Mouse (Mus musculus) limb, embryonic 13.5 days (tissue): ENCODE data around the gene Gale. TPM values are rescaled to one million over a fixed set of nuclear protein-coding genes. Genes with fewer than 3 reads are reported as not detected.
A peak's percentile ranks its signal among the peaks of the same experiment; 100 is the strongest.
"Not testable (repeated sequence)": the region's sequence is repeated elsewhere in the genome, so short reads cannot be mapped to it uniquely, and the experiment has no call there.

ENCODE experiments used
- ATAC-seq: fragments of 200-750 bp; cut with Nextera tagmentation; 2 replicates; pipeline ENCODE4 v1.8.0; 2017; ENCODE audit warnings: low read depth, moderate number of reproducible peaks, moderate TSS enrichment; ENCODE audit not compliant: low FRiP score
- H3K27ac ChIP-seq: fragments of 300-500 bp; sonication (generic); 2 replicates; pipeline ENCODE4 v1.5.1; 2015; ENCODE audit warnings: inconsistent platforms, mild to moderate bottlenecking, moderate library complexity
- H3K27me3 ChIP-seq: fragments of 300-500 bp; sonication (generic); 2 replicates; pipeline ENCODE4 v1.6.1; 2015; ENCODE audit warnings: mild to moderate bottlenecking, inconsistent platforms
- H3K36me3 ChIP-seq: fragments of 300-500 bp; sonication (generic); 2 replicates; pipeline ENCODE4 v1.6.1; 2015; ENCODE audit warnings: inconsistent platforms, mild to moderate bottlenecking, moderate library complexity
- H3K4me1 ChIP-seq: fragments of 300-500 bp; sonication (generic); 2 replicates; pipeline ENCODE4 v1.6.1; 2015; ENCODE audit warnings: inconsistent platforms
- H3K4me2 ChIP-seq: fragments of 300-500 bp; sonication (generic); replicated peaks from 2 replicates; pipeline ENCODE4 v1.6.1; 2015; ENCODE audit warnings: inconsistent platforms, mild to moderate bottlenecking, moderate library complexity
- H3K4me3 ChIP-seq: fragments of 300-500 bp; sonication (generic); 2 replicates; pipeline ENCODE4 v1.5.1; 2015; ENCODE audit warnings: moderate library complexity, mild to moderate bottlenecking, inconsistent platforms
- H3K9ac ChIP-seq: fragments of 300-500 bp; sonication (generic); 2 replicates; pipeline ENCODE4 v1.6.1; 2015; ENCODE audit warnings: mild to moderate bottlenecking, inconsistent platforms
- H3K9me3 ChIP-seq: fragments of 300-500 bp; sonication (generic); 2 replicates; pipeline ENCODE4 v1.6.1; 2016; ENCODE audit warnings: inconsistent platforms
- WGBS: fragments of 180-500 bp; shearing (Covaris S2); methylation state at CpG from one replicate; pipeline ENCODE4 v1.1.7; 2015; 5-methylcytosine and 5-hydroxymethylcytosine counted together
- polyA plus RNA-seq: library from polyadenylated mRNA; unstranded; fragments of >200 nt; fragmentation: Nextera tagmentation; extraction: Ambion mirVana; gene quantifications from 2 replicates; pipeline ENCODE4 v1.2.1, GENCODE M21; 2015

Gale gene
- polyA plus RNA-seq, 1 experiment from 2014 or later = 51.9 TPM

DNA sequence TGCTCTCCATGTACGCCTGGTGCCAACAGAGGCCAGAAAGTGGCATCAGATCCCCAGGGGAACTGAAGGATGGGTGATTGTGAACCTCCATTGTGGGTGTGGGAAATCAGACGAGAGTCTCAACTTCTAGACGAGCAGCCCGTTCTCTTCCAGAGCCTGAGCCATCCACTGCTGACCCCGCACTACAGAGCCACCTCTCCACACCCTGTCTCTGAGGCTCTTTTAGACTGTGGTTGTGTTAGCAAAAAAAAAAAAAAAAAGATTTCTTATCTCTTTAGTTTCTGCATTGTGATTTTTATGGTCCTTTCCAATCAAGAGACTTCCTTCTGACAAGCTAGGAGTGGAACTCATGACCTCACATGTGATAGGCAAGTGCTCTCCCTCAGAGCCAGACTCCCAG, 34.1 kb upstream of the Gale start:
- 93% methylated on average over 5 of the region's 5 CpGs for WGBS
- no peaks in the 10 kb centered on the region for H3K9me3 ChIP-seq
- peaks cover 55% of the 10 kb centered on the region for H3K36me3 ChIP-seq
- H3K27ac ChIP-seq = no peak overlapping the region
- H3K4me1 ChIP-seq = no peaks in the 10 kb centered on the region
- no peak overlapping the region for H3K9ac ChIP-seq
- ATAC-seq = no peak
- H3K27me3 ChIP-seq = no peaks in the 10 kb centered on the region
- H3K4me3 ChIP-seq = no peak overlapping the region
- no peak overlapping the region for H3K4me2 ChIP-seq

DNA sequence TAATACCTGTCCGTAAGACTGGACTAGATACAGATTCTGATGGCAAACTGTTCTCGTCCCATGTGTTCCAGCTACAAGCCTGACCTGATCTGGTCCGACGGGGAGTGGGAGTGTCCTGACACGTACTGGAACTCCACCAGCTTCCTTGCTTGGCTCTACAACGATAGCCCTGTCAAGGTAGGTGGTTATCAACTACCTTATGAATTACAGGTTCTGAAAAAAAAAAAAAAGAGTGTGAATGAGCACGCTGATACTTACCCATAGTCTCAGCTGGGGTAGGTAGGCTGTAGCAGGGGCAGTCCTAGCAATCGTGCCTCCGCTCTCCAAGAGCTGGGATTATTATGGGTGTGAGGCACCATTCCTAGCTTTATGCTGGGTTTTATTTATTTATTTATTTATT, 33.7 kb upstream of the Gale start:
- H3K4me3 ChIP-seq = no peak overlapping the region
- ATAC-seq = no peak
- H3K9me3 ChIP-seq = no peaks in the 10 kb centered on the region
- WGBS = 91% methylated on average over 9 of the region's 9 CpGs
- no peak overlapping the region for H3K27ac ChIP-seq
- H3K4me1 ChIP-seq = no peaks in the 10 kb centered on the region
- no peaks in the 10 kb centered on the region for H3K27me3 ChIP-seq
- H3K4me2 ChIP-seq = no peak overlapping the region
- peaks cover 55% of the 10 kb centered on the region for H3K36me3 ChIP-seq
- no peak overlapping the region for H3K9ac ChIP-seq

DNA sequence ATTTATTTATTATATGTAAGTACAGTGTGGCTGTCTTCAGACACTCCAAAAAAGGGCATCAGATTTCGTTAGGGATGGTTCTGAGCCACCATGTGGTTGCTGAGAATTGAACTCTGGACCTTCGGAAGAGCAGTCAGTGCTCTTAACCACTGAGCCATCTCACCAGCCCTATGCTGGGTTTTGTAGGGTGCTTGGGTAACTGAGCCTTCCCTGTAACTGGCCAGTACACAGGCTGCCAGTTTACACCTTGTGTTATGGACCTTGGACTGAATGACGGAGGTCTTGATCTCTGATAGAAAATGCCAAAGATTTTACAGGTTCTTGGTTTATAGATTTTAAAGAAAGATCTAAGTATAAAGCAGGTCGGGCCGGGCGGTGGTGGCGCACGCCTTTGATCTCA, 33.3 kb upstream of the Gale start:
- no peak overlapping the region for H3K9ac ChIP-seq
- H3K4me3 ChIP-seq = no peak overlapping the region
- 88% methylated on average over 8 of the region's 8 CpGs for WGBS
- no peak overlapping the region for H3K4me2 ChIP-seq
- H3K9me3 ChIP-seq = no peaks in the 10 kb centered on the region
- no peak for ATAC-seq
- no peak overlapping the region for H3K27ac ChIP-seq
- H3K4me1 ChIP-seq = no peaks in the 10 kb centered on the region
- H3K27me3 ChIP-seq = no peaks in the 10 kb centered on the region
- peaks cover 52% of the 10 kb centered on the region for H3K36me3 ChIP-seq

DNA sequence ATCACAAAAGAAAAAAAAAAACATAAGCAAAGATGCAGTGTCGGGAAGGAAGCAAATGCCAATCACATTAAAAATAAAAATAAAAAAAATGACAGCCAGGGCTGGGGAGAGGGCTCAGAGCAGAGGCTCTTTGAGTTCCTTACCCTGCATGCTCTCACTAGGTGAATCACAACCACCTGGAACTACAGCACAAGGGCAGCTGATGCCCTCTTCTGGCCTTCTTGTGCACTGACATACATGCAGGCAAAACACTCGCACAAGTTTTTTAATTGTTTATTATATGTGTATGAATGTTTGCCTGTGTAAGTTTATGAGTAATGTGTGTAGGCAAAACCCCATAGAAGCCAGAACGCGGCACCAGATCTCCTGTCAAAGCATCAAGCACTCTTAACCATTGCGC, 31.7 kb upstream of the Gale start:
- Histone ChIP-seq H3K4me3 (no peak overlapping the region), H3K4me1 (no peaks in the 10 kb centered on the region), H3K9me3 (no peaks in the 10 kb centered on the region), H3K36me3 (peaks cover 46% of the 10 kb centered on the region), H3K4me2 (no peak overlapping the region), H3K27ac (no peak overlapping the region), H3K9ac (no peak overlapping the region), H3K27me3 (no peaks in the 10 kb centered on the region)
- WGBS = 62% methylated on average over 5 of the region's 5 CpGs
- no peak for ATAC-seq

DNA sequence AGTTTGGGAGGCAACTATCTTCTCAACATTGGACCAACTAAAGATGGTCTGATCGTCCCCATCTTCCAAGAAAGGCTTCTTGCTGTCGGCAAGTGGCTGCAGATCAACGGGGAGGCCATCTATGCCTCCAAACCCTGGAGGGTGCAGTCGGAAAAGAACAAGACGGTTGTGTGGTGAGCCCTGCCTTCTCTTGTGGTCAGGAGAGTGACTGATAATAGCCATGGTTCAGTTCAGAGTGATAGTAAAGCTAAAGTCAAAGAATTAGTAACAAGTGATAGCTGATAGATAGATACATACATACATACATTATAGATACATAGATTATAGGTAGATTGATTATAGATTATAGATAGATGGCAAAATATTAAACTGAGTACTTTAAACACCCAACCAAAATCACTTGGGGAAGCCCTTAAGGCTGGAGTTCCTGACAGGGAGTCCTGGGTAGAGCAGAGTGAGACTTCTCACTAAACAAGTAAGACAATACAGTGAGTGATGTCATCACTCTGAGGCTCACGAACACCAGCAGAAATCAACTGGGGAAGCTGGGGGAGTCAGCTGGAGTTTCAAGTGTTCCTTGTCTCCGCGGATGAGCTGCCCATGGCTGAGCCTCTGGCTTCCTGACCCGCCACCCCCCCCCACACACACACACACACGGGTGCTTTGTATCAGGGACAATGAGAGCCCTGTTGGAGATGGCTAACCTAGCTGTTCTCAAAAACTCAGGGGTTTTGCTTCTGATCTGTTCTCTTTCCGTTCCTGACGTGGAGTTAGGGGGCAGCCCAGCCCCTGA, 28.6 kb upstream of the Gale start:
- H3K4me1 ChIP-seq = no peaks in the 10 kb centered on the region
- no peak overlapping the region for H3K27ac ChIP-seq
- ATAC-seq = no peak
- no peaks in the 10 kb centered on the region for H3K27me3 ChIP-seq
- H3K4me2 ChIP-seq = no peak overlapping the region
- no peak overlapping the region for H3K4me3 ChIP-seq
- peaks cover 57% of the 10 kb centered on the region for H3K36me3 ChIP-seq
- no peak overlapping the region for H3K9ac ChIP-seq
- no peaks in the 10 kb centered on the region for H3K9me3 ChIP-seq
- WGBS = 75% methylated on average over 12 of the region's 12 CpGs

DNA sequence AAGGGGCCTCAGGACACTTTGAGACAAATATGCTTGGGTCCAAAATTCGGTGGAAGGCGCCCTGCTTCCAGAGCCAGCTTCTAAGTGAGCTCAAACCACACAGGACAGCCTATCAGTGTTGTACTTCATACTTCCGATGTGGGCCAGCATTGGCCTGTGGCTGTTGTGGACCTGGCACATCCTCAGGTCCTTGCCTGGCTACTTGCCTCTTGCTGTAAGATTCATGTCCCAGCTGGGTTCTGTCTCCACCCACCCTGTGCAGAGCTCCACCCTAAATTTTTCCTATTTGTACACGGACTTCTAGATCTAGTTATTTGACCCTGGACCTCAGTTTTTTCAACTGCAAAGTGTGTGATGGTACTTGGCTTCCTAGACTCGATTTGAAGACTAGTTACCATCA, 28.0 kb upstream of the Gale start:
- Histone ChIP-seq H3K4me1 (no peaks in the 10 kb centered on the region), H3K4me3 (no peak overlapping the region), H3K9me3 (no peaks in the 10 kb centered on the region), H3K9ac (no peak overlapping the region), H3K36me3 (peaks cover 60% of the 10 kb centered on the region), H3K27me3 (no peaks in the 10 kb centered on the region), H3K27ac (no peak overlapping the region), H3K4me2 (no peak overlapping the region)
- 76% methylated on average over 5 of the region's 5 CpGs for WGBS
- ATAC-seq = no peak

DNA sequence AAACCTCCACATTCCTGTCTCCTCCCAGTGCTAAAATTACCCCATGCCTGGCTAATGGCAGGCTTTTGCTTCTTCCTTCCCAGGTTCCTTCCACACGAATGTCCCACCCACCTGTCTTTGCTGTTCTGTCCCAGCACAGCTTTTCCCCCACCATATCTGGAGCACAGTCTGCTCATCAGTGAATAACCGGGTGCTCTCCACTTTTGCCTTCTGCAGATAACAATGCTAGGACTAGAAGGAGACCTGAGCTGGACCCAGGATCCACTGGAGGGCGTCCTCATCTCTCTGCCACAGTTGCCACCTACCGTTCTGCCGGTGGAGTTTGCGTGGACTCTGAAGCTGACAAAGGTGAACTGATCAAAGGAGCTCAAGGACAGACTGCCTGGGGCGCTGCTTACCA, 24.7 kb upstream of the Gale start:
- Histone ChIP-seq H3K27me3 (no peaks in the 10 kb centered on the region), H3K4me3 (no peak overlapping the region), H3K4me1 (no peaks in the 10 kb centered on the region), H3K9ac (no peak overlapping the region), H3K27ac (no peak overlapping the region), H3K4me2 (no peak overlapping the region), H3K36me3 (peaks cover 53% of the 10 kb centered on the region), H3K9me3 (no peaks in the 10 kb centered on the region)
- 70% methylated on average over 7 of the region's 7 CpGs for WGBS
- no peak for ATAC-seq

DNA sequence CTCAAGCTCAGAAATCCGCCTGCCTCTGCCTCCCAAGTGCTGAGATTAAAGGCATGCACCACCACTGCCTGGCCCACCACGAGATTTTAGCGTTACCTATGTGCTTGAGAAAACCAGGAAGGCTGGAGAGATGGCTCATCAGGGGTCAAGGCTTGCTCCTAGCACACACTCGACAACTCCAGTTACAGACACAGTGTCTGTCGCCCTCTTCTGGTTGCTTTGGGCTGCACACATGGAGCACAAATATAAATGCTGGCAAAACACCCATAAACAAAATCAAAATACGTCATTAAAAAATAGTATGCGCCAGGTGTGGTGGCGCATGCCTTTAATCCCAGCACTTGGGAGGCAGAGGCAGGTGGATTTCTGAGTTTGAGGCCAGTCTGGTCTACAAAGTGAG, 22.5 kb upstream of the Gale start:
- not testable (repeated sequence) for H3K4me1 ChIP-seq, H3K27me3 ChIP-seq, H3K4me2 ChIP-seq, ATAC-seq, H3K4me3 ChIP-seq, H3K9ac ChIP-seq, H3K27ac ChIP-seq, H3K9me3 ChIP-seq
- peaks cover 41% of the 10 kb centered on the region for H3K36me3 ChIP-seq
- WGBS = 88% methylated on average over 8 of the region's 8 CpGs

DNA sequence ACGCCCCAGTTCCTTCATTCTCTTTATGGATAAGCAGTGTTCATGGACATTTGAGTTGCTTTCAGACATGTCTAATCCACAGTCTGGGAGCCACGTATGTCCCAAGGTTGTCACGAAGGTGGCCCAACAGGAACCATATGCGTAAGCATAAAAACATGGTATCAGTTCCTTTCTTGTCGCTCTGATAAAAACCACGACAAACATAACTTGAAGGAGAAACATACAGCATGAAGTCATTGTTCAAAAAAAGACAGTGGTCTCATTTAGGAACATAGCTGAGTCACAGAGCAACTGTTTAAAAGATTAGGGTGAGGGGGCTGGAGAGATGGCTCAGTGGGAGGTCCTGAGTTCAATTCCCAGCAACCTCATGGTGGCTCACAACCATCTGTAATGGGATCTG, 21.3 kb upstream of the Gale start:
- Histone ChIP-seq H3K4me3 (no peak overlapping the region), H3K36me3 (peaks cover 38% of the 10 kb centered on the region), H3K27ac (no peak overlapping the region), H3K9me3 (no peaks in the 10 kb centered on the region), H3K4me1 (peaks cover 8% of the 10 kb centered on the region; the same call in 1 of the 2 replicates), H3K4me2 (no peak overlapping the region), H3K9ac (no peak overlapping the region), H3K27me3 (no peaks in the 10 kb centered on the region)
- 94% methylated on average over 6 of the region's 6 CpGs for WGBS
- no peak for ATAC-seq

DNA sequence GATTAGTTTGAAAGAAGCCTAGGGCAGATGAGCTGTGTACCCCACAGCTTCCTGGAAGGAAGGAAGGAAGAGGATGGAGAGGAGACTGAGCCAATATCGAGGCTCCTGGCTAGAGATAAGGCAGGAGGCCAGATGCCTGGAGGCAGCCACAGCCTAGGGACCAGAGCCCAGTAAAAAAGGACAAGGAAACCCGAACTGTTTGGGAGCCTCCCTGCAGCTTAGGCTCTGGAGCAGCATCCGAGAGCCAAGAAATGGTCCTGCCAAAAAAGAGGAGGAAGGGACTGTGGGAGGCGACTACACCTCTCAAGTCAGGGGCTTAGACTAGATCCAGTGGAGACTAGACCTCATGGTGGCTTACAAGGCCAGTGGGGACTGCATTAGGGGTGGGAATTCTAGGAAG, 20.1 kb upstream of the Gale start:
- WGBS = 53% methylated on average over 4 of the region's 4 CpGs
- no peak overlapping the region for H3K4me2 ChIP-seq
- H3K9me3 ChIP-seq = no peaks in the 10 kb centered on the region
- H3K4me1 ChIP-seq = peaks cover 18% of the 10 kb centered on the region; the same call in 1 of the 2 replicates
- H3K36me3 ChIP-seq = peaks cover 31% of the 10 kb centered on the region
- H3K9ac ChIP-seq = 0 out of 2 replicates have a peak overlapping the region, but pooled peaks have one; percentile 13
- no peak overlapping the region for H3K27ac ChIP-seq
- ATAC-seq = no peak
- H3K27me3 ChIP-seq = no peaks in the 10 kb centered on the region
- H3K4me3 ChIP-seq = no peak overlapping the region

DNA sequence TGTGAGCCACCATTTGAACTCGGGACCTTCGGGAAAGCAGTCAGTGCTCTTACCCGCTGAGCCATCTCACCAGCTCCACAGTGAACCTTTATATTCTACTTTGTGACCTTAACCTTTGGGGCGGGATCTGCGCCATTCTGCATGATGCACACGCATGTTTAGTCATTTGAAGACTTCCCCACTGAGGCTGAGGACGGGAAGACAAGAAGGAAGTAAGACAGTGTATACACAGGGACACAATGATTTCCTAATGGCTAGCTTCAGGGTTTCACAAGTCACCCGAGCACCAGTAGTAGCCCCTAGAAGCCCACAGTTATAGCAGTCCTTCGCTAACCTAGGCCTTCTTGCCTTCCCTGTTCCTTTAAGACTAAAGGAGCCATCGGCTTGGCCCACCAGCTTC, 17.8 kb upstream of the Gale start:
- Histone ChIP-seq H3K9me3 (no peaks in the 10 kb centered on the region), H3K27me3 (no peaks in the 10 kb centered on the region), H3K9ac (peak overlapping the region; percentile 91; the same call in 1 of the 2 replicates), H3K4me2 (peak overlapping the region; percentile 87), H3K36me3 (peaks cover 13% of the 10 kb centered on the region), H3K27ac (no peak overlapping the region), H3K4me1 (peaks cover 18% of the 10 kb centered on the region; the same call in 1 of the 2 replicates), H3K4me3 (peak overlapping the region; percentile 91)
- 74% methylated on average over 10 of the region's 10 CpGs for WGBS
- ATAC-seq = 0 out of 2 replicates have a peak, but pooled peaks have one; percentile 3

DNA sequence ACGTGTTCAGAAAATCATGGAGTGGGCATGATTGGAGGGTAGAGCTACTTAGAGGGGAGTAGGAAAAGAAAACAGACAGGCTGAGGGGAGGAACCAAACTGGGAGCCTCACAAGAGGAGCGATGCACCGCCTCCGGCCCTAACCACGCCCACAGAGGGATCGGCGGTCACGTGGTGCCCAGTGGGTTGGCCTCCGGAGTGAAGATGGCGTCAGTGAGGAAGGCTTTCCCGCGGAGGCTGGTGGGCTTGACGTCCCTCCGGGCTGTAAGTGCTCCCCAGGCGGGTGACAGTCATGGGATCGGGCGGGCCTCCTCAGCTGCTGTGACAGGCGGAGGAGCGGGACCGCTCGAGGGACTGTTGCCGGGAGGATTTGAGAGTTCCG, 17.3 kb upstream of the Gale start, which contains the start of gene Hmgcl:
TSS of gene Hmgcl (plus strand) at position 171 of the 381 bp plus-strand sequence.
- WGBS = under 1% methylated on average over 23 of the region's 23 CpGs
- H3K4me1 ChIP-seq = peaks cover 18% of the 10 kb centered on the region; the same call in 1 of the 2 replicates

More for the DNA sequence above, 17.3 kb upstream of the Gale start, which contains the start of gene Hmgcl:
- H3K4me3 ChIP-seq = peak within 1 kb of the TSS; percentile 91
- no peaks in the 10 kb centered on the region for H3K9me3 ChIP-seq
- peaks cover 13% of the 10 kb centered on the region for H3K36me3 ChIP-seq
- peak within 1 kb of the TSS; percentile 22; the same call in 1 of the 2 replicates for H3K27ac ChIP-seq
- ATAC-seq = peak; percentile 94
- H3K27me3 ChIP-seq = no peaks in the 10 kb centered on the region
- peak within 1 kb of the TSS; percentile 87 for H3K4me2 ChIP-seq
- peak within 1 kb of the TSS; percentile 91 for H3K9ac ChIP-seq
